Mouse (Mus musculus) thymus, postnatal 10 days (tissue): ENCODE measurements around the gene Dnlz.
A peak's percentile ranks its signal among the peaks of the same experiment; 100 is the strongest.
"Not testable (repeated sequence)": the region's sequence is repeated elsewhere in the genome, so short reads cannot be mapped to it uniquely, and the experiment has no call there.

Experiments
- DNase-seq, 2 experiments: peaks; one replicate each; pipeline ENCODE4 v3.0.0; 2021; ENCODE audit warnings: low spot score in 2 of 2

The Dnlz gene

GRCm38 (mm10) chr2:26351358-26352290 lies at the start of gene Dnlz:
TSS of gene Dnlz (minus strand) at chr2:26352110.
- DNase-seq: peak; percentile 88 to 94

GRCm38 (mm10) chr2:26401023-26401422 lies 49.1 kb upstream of the Dnlz start:
- no peak for DNase-seq

- DNase-seq: no peak
These were observed 48.4 kb upstream of the Dnlz start for GRCm38 (mm10) chr2:26400296-26400695.

- DNase-seq: no peak
These were observed 47.7 kb upstream of the Dnlz start for GRCm38 (mm10) chr2:26399647-26400046.

- no peak for DNase-seq
These were observed 47.1 kb upstream of the Dnlz start for GRCm38 (mm10) chr2:26398978-26399377.

- DNase-seq: no peak
These were observed 39.7 kb upstream of the Dnlz start for GRCm38 (mm10) chr2:26391617-26392016.

- DNase-seq: no peak
These were observed 39.0 kb upstream of the Dnlz start for GRCm38 (mm10) chr2:26390954-26391353.

- peak; percentile 74 to 87 for DNase-seq
These were observed 37.3 kb upstream of the Dnlz start, which contains the start of the genes Entr1 and Pmpca for GRCm38 (mm10) chr2:26389154-26389690. TSS of gene Entr1 (minus strand) at chr2:26389316. TSS of gene Pmpca (plus strand) at chr2:26389339.

- DNase-seq: peak; percentile 34 to 48
These were observed 36.8 kb upstream of the Dnlz start for GRCm38 (mm10) chr2:26388682-26389153.

GRCm38 (mm10) chr2:26387713-26388112 lies 35.8 kb upstream of the Dnlz start:
- no peak for DNase-seq

- not testable (repeated sequence) for DNase-seq
These were observed 29.0 kb upstream of the Dnlz start for GRCm38 (mm10) chr2:26380871-26381270.

- peak; percentile 76 to 82 for DNase-seq
These were observed 28.3 kb upstream of the Dnlz start, which contains the start of gene Snapc4 for GRCm38 (mm10) chr2:26380131-26380771. TSS of gene Snapc4 (minus strand) at chr2:26380653.

- no peak for DNase-seq
These were observed 20.5 kb upstream of the Dnlz start for GRCm38 (mm10) chr2:26372396-26372795.

GRCm38 (mm10) chr2:26368572-26368971 lies 16.7 kb upstream of the Dnlz start:
- no peak for DNase-seq

- DNase-seq: no peak
These were observed 16.0 kb upstream of the Dnlz start for GRCm38 (mm10) chr2:26367911-26368310.

- DNase-seq: no peak
These were observed 13.0 kb upstream of the Dnlz start for GRCm38 (mm10) chr2:26364738-26365465.

- DNase-seq: no peak
These were observed 11.6 kb upstream of the Dnlz start for GRCm38 (mm10) chr2:26363481-26363880.

GRCm38 (mm10) chr2:26362991-26363390 lies 11.1 kb upstream of the Dnlz start:
- DNase-seq: no peak

- DNase-seq: no peak
These were observed 8.9 kb upstream of the Dnlz start, which contains the start of gene Card9 for GRCm38 (mm10) chr2:26360772-26361171. TSS of gene Card9 (minus strand) at chr2:26360918.

- DNase-seq: no peak
These were observed 8.1 kb upstream of the Dnlz start for GRCm38 (mm10) chr2:26359983-26360382.

- DNase-seq: no peak
These were observed 6.9 kb upstream of the Dnlz start for GRCm38 (mm10) chr2:26358667-26359320.
